Mouse (Mus musculus) left cerebral cortex, adult 2 months (tissue): ENCODE data around the gene Snx8. TPM values are rescaled to one million over a fixed set of nuclear protein-coding genes. Genes with fewer than 3 reads are reported as not detected.
A peak's percentile ranks its signal among the peaks of the same experiment; 100 is the strongest.

Experiments
- DNase-seq, 2 experiments: peaks; one replicate each; pipeline ENCODE4 v3.0.0; 2021 to 2022; ENCODE audit warnings: low spot score in 2 of 2, mixed read lengths in 1 of 2; ENCODE audit errors: extremely low spot score in 1 of 2
- H3K27ac ChIP-seq: fragments of 200-600 bp; 2 replicates; pipeline ENCODE4 v1.8.1; 2022
- H3K4me3 ChIP-seq: fragments of 200-600 bp; 2 replicates; pipeline ENCODE4 v1.8.1; 2022
- CTCF ChIP-seq: fragments of 200-600 bp; IDR thresholded peaks from 2 replicates; pipeline ENCODE4 v1.8.1; 2022; ENCODE audit warnings: antibody characterized with exemption, mild to moderate bottlenecking, moderate library complexity
- intact Hi-C: fragments of 180-260 bp; cut with DNase I; formaldehyde crosslinking; loops from one replicate; pipeline ENCODE4 v1.15.1; 2025
- long read RNA-seq, 2 experiments: library from polyadenylated mRNA; stranded (forward); transcript quantifications; one replicate each; pipeline ENCODE4 v2.0.0; 2021; ENCODE audit warnings: borderline mapping rate in 2 of 2
- total RNA-seq, 2 experiments: library from RNA; stranded (reverse); gene quantifications; 2 replicates each; pipeline ENCODE4 v1.2.3; 2021

The Snx8 gene
- 10 to 100 TPM; 10.9 to 12.7 TPM for total RNA-seq
- long read RNA-seq, experiment 1, transcript Snx8-201 (11 exons, 2,627 nt) = major isoform, 6 of 7 reads
- long read RNA-seq, experiment 1, partial matches to known transcripts = 1 of 7 reads
- long read RNA-seq, experiment 1, other reads (novel, unspliced or antisense) = 0 of 7 reads
- long read RNA-seq, experiment 2, partial matches to known transcripts = 3 of 8 reads
- long read RNA-seq, experiment 2, other reads (novel, unspliced or antisense) = 4 of 8 reads

GRCm38 (mm10) chr5:140388588-140389576 lies at the start of gene Snx8:
Gene Snx8 (minus strand): TSS chr5:140389262.
- peak within 1 kb of the TSS; percentile 16 for H3K27ac ChIP-seq
- intact Hi-C loops = no loop called here
- peak within 1 kb of the TSS; percentile 74 for H3K4me3 ChIP-seq
- TF ChIP-seq CTCF = no peak
- DNase-seq = peak; percentile 85 to 90

- H3K27ac ChIP-seq = no peak overlapping the region
- no peak for TF ChIP-seq CTCF
- no peak overlapping the region for H3K4me3 ChIP-seq
- intact Hi-C loops = no loop called here
- no peak for DNase-seq
These were observed 36.1 kb upstream of the Snx8 start for GRCm38 (mm10) chr5:140425016-140425783.

GRCm38 (mm10) chr5:140420616-140421015 lies 31.6 kb upstream of the Snx8 start:
- intact Hi-C loops = loop anchor here (5.0 kb wide), 1 partner anchor 117 kb away; no protein-coding TSS in a partner anchor
- peak overlapping the region; percentile 81 for H3K4me3 ChIP-seq
- no peak overlapping the region for H3K27ac ChIP-seq
- TF ChIP-seq CTCF = no peak
- no peak for DNase-seq

- H3K4me3 ChIP-seq = peak overlapping the region; percentile 81
- DNase-seq = no peak
- TF ChIP-seq CTCF = no peak
- intact Hi-C loops = loop anchor here (2.0 to 5.0 kb wide), 3 partner anchors 85 to 582 kb away; partner anchors contain the start of gene Chst12
- H3K27ac ChIP-seq = peak overlapping the region; percentile 100
These were observed 30.5 kb upstream of the Snx8 start for GRCm38 (mm10) chr5:140419442-140420080.

GRCm38 (mm10) chr5:140418489-140419441 lies 29.7 kb upstream of the Snx8 start, which contains the start of gene Eif3b:
Gene Eif3b (plus strand): TSS chr5:140419328.
- TF ChIP-seq CTCF = no peak; the same call in 1 of the 2 replicates
- peak; percentile 89 for DNase-seq
- Histone ChIP-seq H3K4me3 (peak within 1 kb of the TSS; percentile 81), H3K27ac (peak within 1 kb of the TSS; percentile 100)
- intact Hi-C loops = loop anchor here (2.0 to 5.0 kb wide), 2 partner anchors 86 to 581 kb away; partner anchors contain the start of gene Chst12

GRCm38 (mm10) chr5:140418106-140418488 lies 29.0 kb upstream of the Snx8 start:
- intact Hi-C loops = loop anchor here (2.0 to 5.0 kb wide), 2 partner anchors 87 to 581 kb away; partner anchors contain the start of gene Chst12
- Histone ChIP-seq H3K27ac (peak overlapping the region; percentile 100), H3K4me3 (peak overlapping the region; percentile 81)
- DNase-seq = no peak
- TF ChIP-seq CTCF = no peak

GRCm38 (mm10) chr5:140414647-140415046 lies 25.6 kb upstream of the Snx8 start:
- DNase-seq = no peak
- no peak for TF ChIP-seq CTCF
- intact Hi-C loops = loop anchor here (5.0 kb wide), 2 partner anchors 77 to 577 kb away; no protein-coding TSS in a partner anchor
- Histone ChIP-seq H3K4me3 (no peak overlapping the region), H3K27ac (no peak overlapping the region)

- DNase-seq = peak; percentile 42 to 46
- Histone ChIP-seq H3K27ac (no peak overlapping the region), H3K4me3 (no peak overlapping the region)
- intact Hi-C loops = loop anchor here (5.0 kb wide), 1 partner anchor 74 kb away; no protein-coding TSS in a partner anchor
- peak; percentile 66 for TF ChIP-seq CTCF
These were observed 22.3 kb upstream of the Snx8 start for GRCm38 (mm10) chr5:140411339-140411738.

GRCm38 (mm10) chr5:140408801-140409200 lies 19.7 kb upstream of the Snx8 start:
- DNase-seq = no peak
- no peak; the same call in 1 of the 2 replicates for TF ChIP-seq CTCF
- H3K27ac ChIP-seq = no peak overlapping the region
- intact Hi-C loops = no loop called here
- no peak overlapping the region for H3K4me3 ChIP-seq

GRCm38 (mm10) chr5:140406666-140407065 lies 17.6 kb upstream of the Snx8 start:
- no peak for DNase-seq
- intact Hi-C loops = no loop called here
- Histone ChIP-seq H3K27ac (no peak overlapping the region), H3K4me3 (no peak overlapping the region)
- TF ChIP-seq CTCF = no peak
